Mouse (Mus musculus) stomach, postnatal 0 days (tissue): ENCODE data around the gene Fgfr2. TPM values are rescaled to one million over a fixed set of nuclear protein-coding genes. Genes with fewer than 3 reads are reported as not detected.
"Not testable (repeated sequence)": the region's sequence is repeated elsewhere in the genome, so short reads cannot be mapped to it uniquely, and the experiment has no call there.

ENCODE experiments used
- ATAC-seq: fragments of 200-750 bp; cut with Nextera tagmentation; 2 replicates; pipeline ENCODE4 v1.8.0; 2017; ENCODE audit not compliant: low FRiP score, low TSS enrichment
- DNase-seq: peaks from one replicate; pipeline ENCODE4 v3.0.0-alpha.2; 2016; ENCODE audit warnings: low spot score
- H3K27ac ChIP-seq: fragments of 300-500 bp; sonication (generic); replicated peaks from 2 replicates; pipeline ENCODE4 v1.5.1; 2014; ENCODE audit warnings: mild to moderate bottlenecking, control low read depth
- H3K27me3 ChIP-seq: fragments of 300-500 bp; sonication (generic); 2 replicates; pipeline ENCODE4 v1.6.1; 2014; ENCODE audit warnings: low read length; ENCODE audit not compliant: control insufficient read depth, insufficient read depth
- H3K36me3 ChIP-seq: fragments of 300-500 bp; sonication (generic); 2 replicates; pipeline ENCODE4 v1.6.1; 2014; ENCODE audit warnings: low read length, mixed read lengths; ENCODE audit not compliant: control insufficient read depth, insufficient read depth
- H3K4me1 ChIP-seq: fragments of 300-500 bp; sonication (generic); replicated peaks from 2 replicates; pipeline ENCODE4 v1.6.1; 2014; ENCODE audit warnings: antibody characterized with exemption; ENCODE audit not compliant: control insufficient read depth, insufficient read depth
- H3K4me2 ChIP-seq: fragments of 300-500 bp; sonication (generic); replicated peaks from 2 replicates; pipeline ENCODE4 v1.6.1; 2014; ENCODE audit warnings: low read depth, mild to moderate bottlenecking, control low read depth, moderate library complexity
- H3K4me3 ChIP-seq: fragments of 300-500 bp; sonication (generic); 2 replicates; pipeline ENCODE4 v1.5.1; 2014; ENCODE audit warnings: low read depth, low read length, control low read depth
- H3K9ac ChIP-seq: fragments of 300-500 bp; sonication (generic); 2 replicates; pipeline ENCODE4 v1.6.1; 2014; ENCODE audit warnings: mild to moderate bottlenecking, low read length, control low read depth, mixed read lengths
- H3K9me3 ChIP-seq: fragments of 300-500 bp; sonication (generic); 2 replicates; pipeline ENCODE4 v1.6.1; 2016; ENCODE audit warnings: low read length; ENCODE audit not compliant: control insufficient read depth
- CTCF ChIP-seq: IDR thresholded peaks from 2 replicates; pipeline ENCODE4 v1.5.1; 2016; ENCODE audit warnings: antibody characterized with exemption, low read depth, mild to moderate bottlenecking, moderate library complexity
- EP300 ChIP-seq: optimal IDR thresholded peaks from 2 replicates; pipeline ENCODE3; 2016; ENCODE audit warnings: antibody characterized with exemption
- WGBS: fragments of 180-500 bp; shearing (Covaris S2); extraction: QIAGEN DNeasy Blood & Tissue Kit; methylation state at CpG from one replicate; pipeline ENCODE4 v1.1.7; 2014; 5-methylcytosine and 5-hydroxymethylcytosine counted together
- polyA plus RNA-seq: library from polyadenylated mRNA; unstranded; fragments of >200 nt; fragmentation: Nextera tagmentation; extraction: Ambion mirVana; gene quantifications from 2 replicates; pipeline ENCODE4 v1.2.1, GENCODE M21; 2015

The Fgfr2 gene
- polyA plus RNA-seq, 1 experiment from 2014 or later, result 60.8 TPM

- TF ChIP-seq EP300 (no peak), CTCF (no peak)
- Histone ChIP-seq H3K4me1 (peaks cover 5% of the 10 kb centered on the region; the same call in 1 of the 2 replicates), H3K4me2 (no peak overlapping the region), H3K27me3 (no peaks in the 10 kb centered on the region), H3K4me3 (no peak overlapping the region), H3K9me3 (no peaks in the 10 kb centered on the region), H3K36me3 (no peaks in the 10 kb centered on the region), H3K27ac (0 out of 2 replicates have a peak overlapping the region, but pooled peaks have one; percentile 8), H3K9ac (no peak overlapping the region)
- DNase-seq, result no peak
- 68% methylated on average over 6 of the region's 6 CpGs for WGBS
- no peak for ATAC-seq
Observed at GRCm38 (mm10) chr7:133101070-133101469, 22.1 kb downstream of the Fgfr2 start.

DNA sequence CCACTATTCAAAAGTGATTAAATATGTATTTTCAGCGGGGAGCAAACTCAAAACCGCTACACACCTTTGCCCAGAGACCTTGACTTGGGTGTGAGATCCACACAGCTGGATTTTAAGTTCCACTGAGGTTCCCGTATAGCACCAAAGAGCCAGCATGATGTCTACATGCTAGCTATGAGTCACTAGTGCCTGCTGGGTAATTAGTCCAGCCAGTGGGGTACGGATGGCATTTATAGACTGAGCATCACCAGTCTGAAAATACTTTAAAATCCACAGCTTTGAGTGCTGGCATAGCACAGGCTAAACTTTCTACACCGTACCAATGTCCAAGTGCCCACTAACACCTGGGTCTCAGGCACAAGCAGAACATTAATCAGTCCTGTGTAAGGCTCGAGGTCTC lies 23.0 kb downstream of the Fgfr2 start:
- DNase-seq (no peak), ATAC-seq (no peak)
- no peaks in the 10 kb centered on the region for H3K9me3 ChIP-seq
- TF ChIP-seq EP300, result no peak
- no peak for TF ChIP-seq CTCF
- H3K9ac ChIP-seq, result no peak overlapping the region
- no peaks in the 10 kb centered on the region for H3K27me3 ChIP-seq
- H3K4me3 ChIP-seq, result no peak overlapping the region
- H3K4me2 ChIP-seq, result no peak overlapping the region
- H3K4me1 ChIP-seq, result peaks cover 5% of the 10 kb centered on the region; the same call in 1 of the 2 replicates
- 64% methylated on average over 6 of the region's 6 CpGs for WGBS
- H3K36me3 ChIP-seq, result no peaks in the 10 kb centered on the region
- no peak overlapping the region for H3K27ac ChIP-seq

DNA sequence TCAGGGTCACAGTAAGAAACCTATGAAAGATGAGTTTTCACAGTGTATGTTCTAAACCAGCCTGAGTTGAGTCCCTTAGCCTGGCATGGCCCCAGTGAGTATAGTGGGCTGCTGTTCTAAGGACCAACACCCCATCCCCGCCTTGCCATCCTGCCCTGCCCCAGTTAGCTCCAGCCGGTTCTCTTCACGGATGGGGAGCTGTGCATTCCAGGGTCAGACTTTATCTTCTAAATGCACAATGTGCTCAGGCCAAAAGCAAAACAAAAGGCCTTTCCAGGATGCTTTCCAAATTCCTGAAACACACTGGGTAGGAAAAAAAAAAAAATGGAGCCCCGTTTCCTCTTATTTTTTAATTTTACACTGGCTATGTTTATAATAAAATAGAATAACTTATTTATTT lies 23.9 kb downstream of the Fgfr2 start:
- Histone ChIP-seq H3K4me1 (peaks cover 5% of the 10 kb centered on the region; the same call in 1 of the 2 replicates), H3K9me3 (no peaks in the 10 kb centered on the region), H3K36me3 (no peaks in the 10 kb centered on the region), H3K4me2 (no peak overlapping the region), H3K27me3 (no peaks in the 10 kb centered on the region), H3K4me3 (no peak overlapping the region), H3K9ac (no peak overlapping the region), H3K27ac (peak overlapping the region; percentile 35)
- no peak for ATAC-seq
- 17% methylated on average over 4 of the region's 4 CpGs for WGBS
- DNase-seq, result no peak
- TF ChIP-seq CTCF, result no peak
- no peak for TF ChIP-seq EP300

DNA sequence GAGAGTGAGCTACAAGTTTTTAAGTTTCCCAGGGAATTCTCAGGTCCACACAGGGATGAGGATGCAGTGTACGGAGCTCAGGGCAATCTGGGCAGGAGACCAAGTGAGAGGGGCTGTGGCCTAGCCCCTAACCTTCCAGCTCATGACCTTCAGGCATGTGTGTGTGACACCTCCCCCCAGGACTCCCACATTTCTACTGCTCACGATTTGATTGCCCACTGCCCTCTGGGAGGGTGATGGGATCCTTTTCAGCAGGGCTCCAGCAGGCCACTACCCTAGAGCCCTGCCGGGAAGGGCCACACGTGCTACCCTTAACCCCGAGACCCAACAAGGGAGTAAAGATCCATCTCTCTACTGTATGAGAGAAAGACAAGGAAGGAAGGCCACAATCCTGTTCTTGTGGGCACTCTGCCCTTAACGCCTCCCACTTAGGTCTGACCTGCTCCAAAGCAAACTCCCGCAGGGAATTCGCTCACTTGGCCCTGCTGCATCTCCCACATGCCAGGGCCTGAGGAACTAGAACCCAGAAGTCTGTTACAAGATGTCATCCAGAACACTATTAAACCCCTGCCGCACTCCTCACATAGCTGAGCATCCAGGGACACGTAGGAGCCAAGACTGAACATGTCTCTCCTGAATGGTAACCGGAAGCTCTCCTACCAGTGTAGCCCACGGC lies 24.9 kb downstream of the Fgfr2 start:
- peak overlapping the region; percentile 35; the same call in 1 of the 2 replicates for H3K27ac ChIP-seq
- H3K27me3 ChIP-seq, result no peaks in the 10 kb centered on the region
- no peak overlapping the region for H3K4me2 ChIP-seq
- H3K36me3 ChIP-seq, result no peaks in the 10 kb centered on the region
- no peak for ATAC-seq
- DNase-seq, result no peak
- no peak overlapping the region; the same call in 1 of the 2 replicates for H3K9ac ChIP-seq
- 68% methylated on average over 12 of the region's 12 CpGs for WGBS
- no peaks in the 10 kb centered on the region for H3K9me3 ChIP-seq
- peaks cover 5% of the 10 kb centered on the region; the same call in 1 of the 2 replicates for H3K4me1 ChIP-seq
- TF ChIP-seq EP300, result no peak
- TF ChIP-seq CTCF, result no peak
- H3K4me3 ChIP-seq, result no peak overlapping the region

DNA sequence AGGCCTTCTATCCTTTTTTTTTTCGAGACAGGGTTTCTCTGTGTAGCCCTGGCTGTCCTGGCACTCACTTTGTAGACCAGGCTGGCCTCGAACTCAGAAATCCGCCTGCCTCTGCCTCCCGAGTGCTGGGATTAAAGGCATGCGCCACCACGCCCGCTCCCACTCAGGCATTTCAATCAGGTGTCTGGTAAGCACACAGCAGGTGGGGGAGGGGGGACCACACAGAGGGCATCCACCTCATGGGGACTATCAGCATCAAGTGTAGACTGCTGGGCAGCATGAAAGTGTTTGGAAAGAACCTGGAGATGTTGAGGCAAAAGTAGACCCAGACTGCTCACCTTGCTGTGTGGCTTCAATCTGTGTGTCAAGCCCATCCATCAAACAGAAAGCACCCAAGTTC lies 27.5 kb downstream of the Fgfr2 start:
- H3K27ac ChIP-seq, ATAC-seq, H3K4me3 ChIP-seq, H3K27me3 ChIP-seq, DNase-seq, H3K9me3 ChIP-seq, H3K36me3 ChIP-seq, H3K9ac ChIP-seq, H3K4me1 ChIP-seq, H3K4me2 ChIP-seq: not testable (repeated sequence)
- 96% methylated on average over 5 of the region's 7 CpGs for WGBS

- H3K36me3 ChIP-seq, result no peaks in the 10 kb centered on the region
- no peaks in the 10 kb centered on the region for H3K9me3 ChIP-seq
- H3K4me3 ChIP-seq, result no peak overlapping the region
- H3K27ac ChIP-seq, result no peak overlapping the region
- ATAC-seq (no peak), DNase-seq (no peak)
- no peak overlapping the region for H3K9ac ChIP-seq
- 72% methylated on average over 9 of the region's 9 CpGs for whole genome bisulfite sequencing
- no peaks in the 10 kb centered on the region for H3K27me3 ChIP-seq
- TF ChIP-seq CTCF (no peak), EP300 (no peak)
- H3K4me1 ChIP-seq, result peaks cover 4% of the 10 kb centered on the region; the same call in 1 of the 2 replicates
- no peak overlapping the region for H3K4me2 ChIP-seq
Observed at GRCm38 (mm10) chr7:133094711-133095495, 28.2 kb downstream of the Fgfr2 start.
